Mouse (Mus musculus) adrenal gland, adult 8-10 months (tissue): ENCODE results near the gene Olfr1212. TPM values are rescaled to one million over a fixed set of nuclear protein-coding genes. Genes with fewer than 3 reads are reported as not detected.

ENCODE experiments used
- DNase-seq: peaks from one replicate; pipeline ENCODE4 v3.0.0; 2022
- total RNA-seq, 4 experiments: library from RNA; stranded (reverse); gene quantifications; 2 replicates each; pipeline ENCODE4 v1.2.4; 2022

Olfr1212 gene
- total RNA-seq: not detected

DNA sequence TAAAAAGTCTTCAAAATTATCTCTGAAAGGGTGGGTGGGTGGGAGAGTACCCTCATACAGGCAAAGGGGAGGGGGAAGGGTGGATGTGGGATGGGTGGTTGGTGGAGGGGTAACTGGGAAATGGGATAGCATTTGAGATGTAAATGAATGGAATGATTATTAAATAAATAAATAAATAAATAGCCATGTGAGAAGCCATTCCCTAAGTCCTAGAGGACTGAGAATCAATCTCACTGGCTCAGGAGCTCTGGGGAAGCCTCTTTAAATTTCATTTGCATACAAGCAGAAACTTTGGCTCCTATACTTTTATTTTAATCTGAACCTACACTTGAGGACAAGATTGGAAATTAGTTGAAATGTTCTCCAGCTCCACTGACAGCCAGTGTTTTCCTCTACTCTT lies at the start of gene Olfr1212:
Gene Olfr1212 (plus strand): TSS at position 301 of the 400 bp plus-strand sequence.
- no peak for DNase-seq

DNA sequence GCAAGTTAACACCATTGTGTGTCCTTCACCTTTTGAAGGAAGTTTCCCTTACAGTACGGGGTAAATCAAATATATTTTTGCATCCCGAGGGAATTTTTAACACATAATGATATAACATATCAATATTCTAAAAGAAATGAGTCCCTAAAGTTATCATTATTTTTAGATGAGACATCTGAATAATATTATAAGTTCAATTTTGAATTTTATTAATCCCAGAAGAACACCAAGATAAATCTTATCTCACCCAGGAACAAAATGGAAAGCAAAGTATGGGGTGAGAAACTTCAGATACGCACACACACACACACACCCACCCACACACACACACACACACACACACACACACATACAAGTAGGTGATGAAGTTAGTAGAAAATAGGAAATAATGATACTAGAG lies 38.7 kb upstream of the Olfr1212 start, which contains the start of gene Olfr1209:
Gene Olfr1209 (minus strand): TSS at position 101 of the 400 bp plus-strand sequence.
- no peak for DNase-seq

DNA sequence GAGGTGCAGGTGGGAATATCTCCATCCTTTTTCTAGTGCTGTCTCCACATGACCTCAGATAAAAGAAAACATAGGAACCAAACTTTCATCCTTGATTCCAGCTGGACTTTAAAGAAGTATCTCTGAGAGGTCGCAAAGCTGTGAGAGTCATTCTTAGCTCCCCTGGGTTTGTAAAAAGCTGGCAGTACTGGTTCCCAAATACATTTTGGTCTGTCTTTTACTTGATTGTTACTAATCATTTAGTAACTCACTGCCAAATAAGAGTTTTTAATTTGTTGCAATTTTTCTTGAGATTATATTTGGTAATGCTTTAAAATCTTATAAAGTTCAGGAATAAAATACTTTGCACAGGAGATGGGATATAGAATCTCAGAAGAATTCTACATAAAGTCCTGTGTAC lies 15.8 kb upstream of the Olfr1212 start, which contains the start of gene Olfr1211:
Gene Olfr1211 (minus strand): TSS at position 101 of the 400 bp plus-strand sequence.
- DNase-seq: no peak

- no peak for DNase-seq
These were observed 26.4 kb downstream of the Olfr1212 start, which contains the start of gene Gm13762 for GRCm38 (mm10) chr2:88980181-88980580. Gene Gm13762, minus strand, starts transcription at chr2:88980281.

GRCm38 (mm10) chr2:88992553-88992952 lies 38.8 kb downstream of the Olfr1212 start, which contains the start of gene Olfr1214:
Gene Olfr1214, minus strand, starts transcription at chr2:88992653.
- no peak for DNase-seq

DNA sequence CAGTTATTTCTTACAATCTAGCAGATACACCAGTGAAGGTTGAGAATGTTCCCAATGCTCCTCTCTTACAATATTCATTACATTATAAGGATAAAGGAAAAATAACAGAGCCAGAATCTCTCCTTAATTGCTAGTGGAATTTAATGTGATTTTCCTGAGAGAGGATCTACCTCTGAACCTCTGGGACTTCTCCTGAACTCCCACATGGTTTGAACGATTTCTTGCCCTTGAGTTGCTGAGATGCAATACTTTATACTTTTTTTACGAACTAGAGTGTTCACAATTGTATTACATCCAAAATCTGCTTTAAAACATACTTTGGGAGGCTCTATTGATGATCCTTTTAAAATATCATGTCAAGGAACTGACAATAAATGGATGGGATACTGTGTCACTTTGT lies 53.1 kb downstream of the Olfr1212 start, which contains the start of gene Olfr1215:
Gene Olfr1215 (minus strand): TSS at position 101 of the 400 bp plus-strand sequence.
- DNase-seq: no peak

Other genes starting within 250 kb of the Olfr1212 start
- gene Olfr1196, start 249.4 kb upstream of the Olfr1212 start, total RNA-seq: not detected
- not detected for gene Olfr1197, start 221.6 kb upstream of the Olfr1212 start, total RNA-seq
- not detected for gene Olfr1198, start 202.6 kb upstream of the Olfr1212 start, total RNA-seq
- gene Olfr1199, start 193.5 kb upstream of the Olfr1212 start, total RNA-seq: not detected
- gene Olfr1200, start 183.5 kb upstream of the Olfr1212 start, total RNA-seq: not detected
- gene Olfr1201, start 160.9 kb upstream of the Olfr1212 start, total RNA-seq: not detected
- not detected for gene Olfr1202, start 139.5 kb upstream of the Olfr1212 start, total RNA-seq
- gene Olfr1205, start 124.2 kb upstream of the Olfr1212 start, total RNA-seq: not detected
- not detected for gene Olfr1204, start 104.7 kb upstream of the Olfr1212 start, total RNA-seq
- gene Olfr1206, start 90.7 kb upstream of the Olfr1212 start, total RNA-seq: not detected
- gene Olfr1208, start 51.7 kb upstream of the Olfr1212 start, total RNA-seq: not detected
- not detected for gene Olfr1209, start 38.8 kb upstream of the Olfr1212 start, total RNA-seq
- not detected for gene Olfr1211, start 15.9 kb upstream of the Olfr1212 start, total RNA-seq
- gene Gm13762, start 26.3 kb downstream of the Olfr1212 start, total RNA-seq: not detected
- gene Olfr1214, start 38.7 kb downstream of the Olfr1212 start, total RNA-seq: not detected
- gene Olfr1215, start 53.0 kb downstream of the Olfr1212 start, total RNA-seq: not detected
- not detected for gene Olfr1216, start 64.4 kb downstream of the Olfr1212 start, total RNA-seq
- not detected for gene Olfr1217, start 78.1 kb downstream of the Olfr1212 start, total RNA-seq
- not detected for gene Olfr1218, start 107.2 kb downstream of the Olfr1212 start, total RNA-seq
- gene Olfr1219, start 129.5 kb downstream of the Olfr1212 start, total RNA-seq: not detected
- not detected for gene Olfr1220, start 152.9 kb downstream of the Olfr1212 start, total RNA-seq
- not detected for gene Olfr1221, start 163.3 kb downstream of the Olfr1212 start, total RNA-seq
- not detected for gene Olfr1222, start 179.1 kb downstream of the Olfr1212 start, total RNA-seq
- gene Olfr1223, start 197.6 kb downstream of the Olfr1212 start, total RNA-seq: not detected
- gene Olfr1224-ps1, start 210.1 kb downstream of the Olfr1212 start, total RNA-seq: not detected
- not detected for gene Olfr1225, start 220.7 kb downstream of the Olfr1212 start, total RNA-seq
- not detected for gene Olfr1226, start 246.1 kb downstream of the Olfr1212 start, total RNA-seq